Mouse (Mus musculus) stomach, embryonic 16.5 days (tissue): ENCODE results near the gene Tagap. TPM values are rescaled to one million over a fixed set of nuclear protein-coding genes. Genes with fewer than 3 reads are reported as not detected.

Source experiments
- ATAC-seq: fragments of 200-750 bp; cut with Nextera tagmentation; 2 replicates; pipeline ENCODE4 v1.8.0; 2017; ENCODE audit warnings: moderate number of reproducible peaks, moderate TSS enrichment; ENCODE audit not compliant: insufficient read depth, low FRiP score
- H3K27ac ChIP-seq: fragments of 300-500 bp; sonication (generic); 2 replicates; pipeline ENCODE4 v1.5.1; 2014; ENCODE audit warnings: low read length
- H3K27me3 ChIP-seq: fragments of 300-500 bp; sonication (generic); 2 replicates; pipeline ENCODE4 v1.6.1; 2014; ENCODE audit warnings: low read length, control low read depth, mixed read lengths; ENCODE audit not compliant: control insufficient read depth, insufficient read depth
- H3K36me3 ChIP-seq: fragments of 300-500 bp; sonication (generic); 2 replicates; pipeline ENCODE4 v1.6.1; 2014; ENCODE audit warnings: low read length; ENCODE audit not compliant: control insufficient read depth, insufficient read depth
- H3K4me1 ChIP-seq: fragments of 300-500 bp; sonication (generic); 2 replicates; pipeline ENCODE4 v1.6.1; 2014; ENCODE audit warnings: low read length, control low read depth, mixed read lengths; ENCODE audit not compliant: control insufficient read depth, insufficient read depth
- H3K4me2 ChIP-seq: fragments of 300-500 bp; sonication (generic); 2 replicates; pipeline ENCODE4 v1.6.1; 2014; ENCODE audit warnings: low read depth, low read length, mixed read lengths
- H3K4me3 ChIP-seq: fragments of 300-500 bp; sonication (generic); replicated peaks from 2 replicates; pipeline ENCODE4 v1.5.1; 2014; ENCODE audit warnings: mild to moderate bottlenecking, low read length
- H3K9ac ChIP-seq: fragments of 300-500 bp; sonication (generic); 2 replicates; pipeline ENCODE4 v1.6.1; 2014; ENCODE audit warnings: low read length
- H3K9me3 ChIP-seq: fragments of 300-500 bp; sonication (generic); replicated peaks from 2 replicates; pipeline ENCODE4 v1.6.1; 2016; ENCODE audit warnings: low read length, control low read depth; ENCODE audit not compliant: control insufficient read depth
- WGBS: fragments of 180-500 bp; shearing (Covaris S2); extraction: QIAGEN DNeasy Blood & Tissue Kit; methylation state at CpG from one replicate; pipeline ENCODE4 v1.1.7; 2014; 5-methylcytosine and 5-hydroxymethylcytosine counted together
- polyA plus RNA-seq: library from polyadenylated mRNA; unstranded; fragments of >200 nt; fragmentation: Nextera tagmentation; extraction: Ambion mirVana; gene quantifications from 2 replicates; pipeline ENCODE4 v1.2.1, GENCODE M21; 2015

The Tagap gene
- polyA plus RNA-seq: 1.00 and 1.6 TPM in 2 replicates

- Histone ChIP-seq H3K4me1 (no peaks in the 10 kb centered on the region), H3K27me3 (no peaks in the 10 kb centered on the region), H3K4me3 (peak within 1 kb of the TSS; percentile 8; the same call in 1 of the 2 replicates), H3K9me3 (no peaks in the 10 kb centered on the region), H3K27ac (no peak within 1 kb of the TSS), H3K4me2 (peak within 1 kb of the TSS; percentile 27; the same call in 1 of the 2 replicates), H3K9ac (no peak within 1 kb of the TSS), H3K36me3 (no peaks in the 10 kb centered on the region)
- WGBS: 45% methylated on average over 13 of the region's 13 CpGs
- no peak; the same call in 1 of the 2 replicates for ATAC-seq
Measured at GRCm38 (mm10) chr17:7925413-7926160, at the start of gene Tagap. TSS of gene Tagap (plus strand) at chr17:7926000.

- Histone ChIP-seq H3K4me3 (no peak overlapping the region), H3K36me3 (no peaks in the 10 kb centered on the region), H3K9ac (no peak overlapping the region), H3K27me3 (no peaks in the 10 kb centered on the region), H3K4me1 (no peaks in the 10 kb centered on the region), H3K9me3 (no peaks in the 10 kb centered on the region), H3K4me2 (no peak overlapping the region), H3K27ac (no peak overlapping the region)
- no peak for ATAC-seq
- WGBS: 85% methylated on average over 13 of the region's 13 CpGs
Measured at GRCm38 (mm10) chr17:7876541-7876940, 49.3 kb upstream of the Tagap start.

DNA sequence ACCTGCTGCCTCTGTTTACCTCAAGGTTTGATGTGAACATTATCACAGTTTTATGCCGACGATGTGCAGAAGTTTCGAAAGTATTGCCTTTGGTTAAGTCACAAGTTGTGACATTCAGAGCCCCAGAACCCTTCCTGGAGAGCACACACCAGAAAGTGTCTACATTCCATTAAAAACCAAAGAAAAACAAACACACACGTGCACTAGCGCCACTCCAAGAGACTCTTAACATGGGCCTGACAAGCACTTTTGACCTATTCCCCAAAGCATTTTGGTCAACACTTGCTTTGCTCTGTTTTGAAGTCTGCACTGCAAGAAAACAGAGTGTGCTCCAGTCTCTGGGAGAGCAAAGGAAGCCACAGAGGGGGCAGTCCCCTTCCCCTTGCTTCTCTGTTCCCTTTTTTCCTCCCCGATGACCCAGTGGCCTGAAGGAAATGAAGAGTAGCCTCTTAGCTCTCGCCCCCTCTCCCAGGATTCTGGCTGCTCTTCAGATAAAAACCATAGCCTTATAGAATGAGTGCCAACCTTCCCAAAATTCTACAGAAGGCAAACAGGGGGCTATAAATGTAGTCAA, 48.5 kb upstream of the Tagap start:
- H3K4me3 ChIP-seq: no peak overlapping the region
- H3K9ac ChIP-seq: no peak overlapping the region
- H3K36me3 ChIP-seq: no peaks in the 10 kb centered on the region
- no peak overlapping the region for H3K4me2 ChIP-seq
- 51% methylated on average over 7 of the region's 7 CpGs for WGBS
- H3K4me1 ChIP-seq: no peaks in the 10 kb centered on the region
- no peaks in the 10 kb centered on the region for H3K27me3 ChIP-seq
- H3K9me3 ChIP-seq: no peaks in the 10 kb centered on the region
- ATAC-seq: no peak
- no peak overlapping the region for H3K27ac ChIP-seq

GRCm38 (mm10) chr17:7877878-7878277, 47.9 kb upstream of the Tagap start:
- Histone ChIP-seq H3K27ac (no peak overlapping the region), H3K9me3 (no peaks in the 10 kb centered on the region), H3K4me2 (no peak overlapping the region), H3K27me3 (no peaks in the 10 kb centered on the region), H3K36me3 (no peaks in the 10 kb centered on the region), H3K4me1 (no peaks in the 10 kb centered on the region), H3K9ac (no peak overlapping the region), H3K4me3 (no peak overlapping the region)
- no peak for ATAC-seq
- 31% methylated on average over 2 of the region's 2 CpGs for WGBS

GRCm38 (mm10) chr17:7879529-7879928, 46.3 kb upstream of the Tagap start:
- Histone ChIP-seq H3K9ac (no peak overlapping the region), H3K36me3 (no peaks in the 10 kb centered on the region)
- whole genome bisulfite sequencing: 70% methylated on average over 4 of the region's 4 CpGs

DNA sequence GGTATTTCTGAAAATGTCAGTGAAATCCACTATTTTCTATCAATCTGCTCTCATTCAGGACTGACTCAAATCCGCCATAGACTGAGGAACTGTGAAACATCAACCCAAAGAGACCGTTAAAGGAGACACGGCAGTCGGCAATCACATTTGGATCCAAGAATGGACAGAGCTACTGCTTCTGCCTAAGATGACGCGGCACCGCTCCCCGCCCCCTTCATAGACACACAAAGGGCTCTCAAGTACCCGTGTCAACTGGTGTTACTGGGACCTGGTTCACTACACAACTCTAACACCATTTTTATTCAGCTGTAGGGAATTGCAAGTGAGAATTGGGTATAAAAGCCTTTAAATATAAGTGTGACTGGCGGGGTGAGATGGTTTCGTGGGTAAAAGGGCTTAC, 42.7 kb upstream of the Tagap start:
- Histone ChIP-seq H3K4me3 (no peak overlapping the region), H3K27ac (no peak overlapping the region), H3K4me1 (no peaks in the 10 kb centered on the region), H3K9me3 (no peaks in the 10 kb centered on the region), H3K4me2 (no peak overlapping the region), H3K27me3 (no peaks in the 10 kb centered on the region), H3K36me3 (no peaks in the 10 kb centered on the region), H3K9ac (no peak overlapping the region)
- no peak for ATAC-seq
- 83% methylated on average over 11 of the region's 11 CpGs for WGBS

More at GRCm38 (mm10) chr17:7879529-7879928, 46.3 kb upstream of the Tagap start:
- Histone ChIP-seq H3K27me3 (no peaks in the 10 kb centered on the region), H3K4me1 (no peaks in the 10 kb centered on the region), H3K9me3 (no peaks in the 10 kb centered on the region), H3K4me3 (no peak overlapping the region), H3K27ac (no peak overlapping the region), H3K4me2 (no peak overlapping the region)
- no peak for ATAC-seq

GRCm38 (mm10) chr17:7884606-7885005, 41.2 kb upstream of the Tagap start:
- Histone ChIP-seq H3K9me3 (no peaks in the 10 kb centered on the region), H3K9ac (no peak overlapping the region), H3K27ac (no peak overlapping the region), H3K4me1 (no peaks in the 10 kb centered on the region), H3K4me3 (no peak overlapping the region), H3K4me2 (no peak overlapping the region), H3K36me3 (no peaks in the 10 kb centered on the region), H3K27me3 (no peaks in the 10 kb centered on the region)
- no peak for ATAC-seq
- 73% methylated on average over 10 of the region's 10 CpGs for WGBS

- 88% methylated on average over 20 of the region's 20 CpGs for WGBS
Measured at GRCm38 (mm10) chr17:7887071-7887815, 38.6 kb upstream of the Tagap start.

GRCm38 (mm10) chr17:7888291-7888690, 37.5 kb upstream of the Tagap start:
- Histone ChIP-seq H3K36me3 (no peaks in the 10 kb centered on the region), H3K9ac (no peak overlapping the region), H3K9me3 (no peaks in the 10 kb centered on the region), H3K27me3 (no peaks in the 10 kb centered on the region), H3K4me3 (no peak overlapping the region), H3K27ac (no peak overlapping the region), H3K4me2 (no peak overlapping the region), H3K4me1 (no peaks in the 10 kb centered on the region)
- WGBS: 88% methylated on average over 6 of the region's 6 CpGs
- ATAC-seq: no peak

More at GRCm38 (mm10) chr17:7887071-7887815, 38.6 kb upstream of the Tagap start:
- Histone ChIP-seq H3K36me3 (no peaks in the 10 kb centered on the region), H3K27ac (no peak overlapping the region), H3K4me2 (no peak overlapping the region), H3K4me3 (no peak overlapping the region), H3K27me3 (no peaks in the 10 kb centered on the region), H3K9ac (no peak overlapping the region), H3K4me1 (no peaks in the 10 kb centered on the region), H3K9me3 (no peaks in the 10 kb centered on the region)
- ATAC-seq: no peak
